Mouse (Mus musculus): ENCODE measurements around the gene Ces2a. TPM values are rescaled to one million over a fixed set of nuclear protein-coding genes. Genes with fewer than 3 reads are reported as not detected.

Gene Ces2a
- total RNA-seq (2023): not detected

DNA sequence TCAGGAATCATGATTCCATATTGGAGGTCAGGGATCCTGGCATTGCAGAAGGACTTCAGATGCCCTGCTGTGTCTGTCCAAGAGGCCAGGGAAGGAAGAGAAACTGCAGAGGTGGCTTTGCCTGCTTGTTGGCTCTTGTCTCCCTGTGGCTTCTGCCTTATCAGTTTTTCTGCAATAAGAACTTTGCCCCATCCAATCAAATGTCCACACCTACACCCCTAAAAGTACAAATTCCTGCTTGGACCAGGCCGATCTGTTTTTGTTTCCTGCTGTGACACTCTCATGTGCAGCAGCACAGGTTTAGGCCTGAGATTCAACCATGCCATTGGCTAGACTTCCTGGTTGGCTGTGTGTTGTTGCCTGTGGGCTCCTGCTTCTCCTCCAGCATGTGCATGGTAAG is at the start of gene Ces2a:
Ces2a (plus strand) TSS at position 251 of the 400 bp plus-strand sequence.

Other genes starting within 250 kb of the Ces2a start
- gene Terb1, start 224.1 kb upstream of the Ces2a start, total RNA-seq (2023): not detected
- gene Nae1, start 199.4 kb upstream of the Ces2a start, total RNA-seq (2023): 10 to 100 TPM; 20.2 to 26.1 TPM
- gene Car7, start 199.3 kb upstream of the Ces2a start, total RNA-seq (2023): 1 to 10 TPM in 1 of 2 experiments, under 1 TPM in 1; 0.43 to 1.6 TPM
- gene Pdp2, start 142.6 kb upstream of the Ces2a start, total RNA-seq (2023): 10 to 100 TPM; 10.9 to 11.4 TPM
- gene Cdh16, start 109.6 kb upstream of the Ces2a start, total RNA-seq (2023): not detected
- 10 to 100 TPM; 12.1 to 12.6 TPM for gene Rrad, start 102.7 kb upstream of the Ces2a start, total RNA-seq (2023)
- 10 to 100 TPM; 24.0 to 25.6 TPM for gene Ciao2b, start 92.0 kb upstream of the Ces2a start, total RNA-seq (2023)
- gene Ces2b, start 97.6 kb downstream of the Ces2a start, total RNA-seq (2023): not detected
- gene Ces2c, start 113.1 kb downstream of the Ces2a start, total RNA-seq (2023): not detected
- gene Ces2e, start 192.3 kb downstream of the Ces2a start, total RNA-seq (2023): not detected
- gene Ces2f, start 213.4 kb downstream of the Ces2a start, total RNA-seq (2023): not detected
- not detected for gene Ces2g, start 227.7 kb downstream of the Ces2a start, total RNA-seq (2023)